Mouse (Mus musculus) right cerebral cortex, postnatal 25 days (tissue): ENCODE measurements around the gene Nr2f2.

Experiments used
- DNase-seq: peaks from one replicate; pipeline ENCODE4 v3.0.0; 2022

Nr2f2 gene

DNA sequence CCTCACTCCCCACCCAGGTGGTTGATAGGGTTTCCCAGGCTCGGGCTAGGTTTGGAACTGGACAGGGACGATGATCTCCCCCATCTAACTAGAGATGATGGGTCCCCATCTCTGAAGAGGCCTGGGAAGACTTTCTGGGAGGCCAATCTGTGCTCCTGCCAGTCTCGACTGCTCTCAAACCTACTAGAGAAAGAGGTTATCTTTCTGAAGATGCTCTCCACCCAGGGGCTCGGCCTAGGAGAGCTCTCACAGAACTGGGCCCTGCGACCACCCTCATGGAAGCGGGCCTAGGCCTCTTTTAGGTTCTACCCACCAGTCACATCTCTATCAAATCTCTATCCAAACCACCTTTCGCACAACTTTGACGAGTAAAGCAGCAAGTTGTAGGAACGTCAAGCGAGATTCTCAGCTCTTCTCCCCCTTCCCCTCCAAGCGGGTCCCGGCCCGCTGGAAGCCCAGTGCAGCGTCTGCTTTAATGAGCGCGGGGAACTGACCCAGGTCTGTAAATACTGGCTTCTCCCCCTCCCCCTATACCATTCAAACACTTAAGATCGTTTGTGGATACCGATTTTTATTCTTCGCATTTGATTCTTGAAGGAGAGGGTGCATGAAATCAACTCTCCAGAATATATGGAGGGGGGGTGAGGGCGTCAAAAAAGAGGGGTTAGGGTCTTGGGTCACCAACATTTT is 16.4 kb downstream of the Nr2f2 start:
- peak; percentile 23 for DNase-seq

DNA sequence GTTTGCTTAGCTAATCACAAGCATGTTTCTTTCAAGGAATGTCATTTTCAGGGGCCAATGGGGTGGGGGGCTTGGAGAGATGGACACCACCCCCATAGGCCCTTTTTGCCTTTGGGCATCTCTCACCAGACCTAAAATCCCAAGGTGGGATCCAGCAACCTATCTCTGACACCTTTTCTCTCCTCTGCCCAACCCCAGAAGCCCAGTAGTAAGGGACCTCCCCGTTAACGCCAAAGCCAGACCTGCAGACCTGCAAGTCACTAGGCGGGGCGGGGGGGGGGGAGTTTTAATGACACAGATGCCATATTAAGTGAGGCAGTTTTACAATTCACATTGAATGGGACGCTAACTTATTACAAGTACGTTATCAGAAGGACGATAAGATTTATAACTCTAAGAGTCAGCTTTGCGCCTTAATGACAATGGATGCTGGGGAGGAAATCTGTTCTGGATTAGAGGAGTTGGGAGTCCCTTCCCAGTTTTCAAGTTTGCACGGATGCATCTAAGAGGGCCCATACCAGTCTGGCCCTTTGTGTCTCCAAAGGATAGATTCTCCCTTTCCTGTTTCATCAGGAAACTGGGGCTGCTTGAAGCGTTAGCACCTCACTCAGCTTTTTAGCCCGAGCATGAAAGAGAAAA is 17.4 kb downstream of the Nr2f2 start:
- peak; percentile 10 for DNase-seq

DNA sequence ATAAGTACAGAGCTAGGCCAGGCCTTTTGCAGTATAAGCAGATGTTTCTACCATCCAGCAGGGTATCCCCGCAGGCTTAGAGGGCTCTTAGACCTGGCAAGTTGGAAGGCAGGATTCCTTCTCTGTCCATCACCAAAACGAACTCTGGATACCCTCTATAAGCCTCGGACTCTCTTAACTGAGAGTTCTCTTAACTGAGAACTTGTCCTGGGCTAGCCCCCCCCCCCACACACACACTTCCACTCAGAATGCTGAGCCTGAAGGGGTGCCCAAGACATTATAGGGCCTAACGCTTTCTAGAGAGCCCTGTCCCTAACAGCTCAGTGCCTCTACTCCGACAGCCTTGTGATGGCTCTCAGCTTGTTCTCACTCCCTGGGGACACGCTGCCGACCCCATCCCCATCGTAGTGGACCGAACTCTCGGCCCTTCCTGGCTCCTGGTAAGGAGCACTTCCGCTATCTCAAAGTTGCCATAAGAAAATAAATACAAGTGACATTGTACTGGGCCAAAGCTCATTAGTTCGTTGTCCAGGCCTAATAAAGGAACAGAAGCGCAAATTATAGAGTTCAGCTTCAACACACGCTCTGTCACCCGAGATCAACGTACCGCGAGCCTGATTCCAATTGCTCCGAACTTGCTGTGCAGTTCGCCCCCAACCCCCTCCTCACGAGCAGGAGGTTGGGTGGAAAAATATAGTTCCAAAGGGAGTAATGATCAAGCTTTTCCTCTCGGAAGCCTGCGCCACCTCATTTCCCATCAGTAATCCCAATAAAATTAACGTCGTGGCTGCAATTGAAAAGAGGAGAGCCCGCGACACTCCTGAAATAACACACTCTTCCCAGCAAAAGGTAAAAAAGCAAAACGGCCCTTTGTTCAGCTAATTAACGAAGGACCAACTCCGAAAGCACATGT is 18.2 kb downstream of the Nr2f2 start:
- DNase-seq: peak; percentile 6

DNA sequence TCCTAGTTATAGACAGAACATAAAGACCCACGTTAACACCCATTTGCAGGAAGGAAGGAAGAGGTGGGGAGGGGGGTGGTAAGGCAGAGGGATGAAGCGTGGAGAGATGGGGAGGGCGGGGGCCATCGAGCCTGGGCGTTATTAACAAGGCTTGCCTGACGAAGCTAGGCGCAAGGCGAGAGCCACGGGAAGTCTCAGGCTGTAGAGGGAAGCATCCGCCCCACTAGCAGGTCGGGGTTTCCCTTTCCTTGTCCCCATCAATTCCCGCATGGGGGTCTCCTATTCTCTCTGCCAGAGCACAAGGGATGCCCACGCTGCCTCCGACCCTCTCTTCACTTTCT is 18.9 kb downstream of the Nr2f2 start:
- DNase-seq: peak; percentile 5

DNA sequence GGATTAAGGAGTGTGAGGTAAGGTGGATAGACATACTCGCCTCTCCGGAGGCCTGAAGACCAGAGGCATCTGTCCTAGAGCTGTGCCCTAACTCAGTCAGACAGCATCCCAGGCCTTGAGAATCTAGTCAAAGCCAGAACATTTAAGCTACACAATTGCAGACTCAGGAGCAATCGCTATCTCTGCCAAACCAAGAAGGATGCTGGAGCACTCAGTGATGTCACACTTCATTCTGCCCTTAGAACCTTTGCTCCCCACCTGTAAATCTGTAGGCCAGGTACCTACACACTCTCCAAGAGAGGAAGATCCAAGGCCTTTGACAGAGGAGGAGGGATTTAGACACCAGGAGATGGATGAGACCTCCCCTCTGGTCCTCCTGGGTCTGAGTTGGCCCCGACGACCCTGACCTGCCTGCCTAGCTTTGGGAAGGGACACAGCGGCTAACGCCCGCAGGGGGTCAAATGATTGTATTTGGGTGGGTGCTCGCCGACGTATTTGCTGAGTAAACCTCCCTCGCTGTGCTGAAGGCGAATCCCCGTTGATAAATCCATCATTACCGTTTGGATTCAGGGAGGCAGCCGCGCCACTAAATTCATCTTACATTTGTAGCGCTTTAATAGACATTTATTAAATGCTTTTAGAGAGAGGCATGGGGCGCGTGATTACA is 19.5 kb downstream of the Nr2f2 start:
- peak; percentile 8 for DNase-seq

DNA sequence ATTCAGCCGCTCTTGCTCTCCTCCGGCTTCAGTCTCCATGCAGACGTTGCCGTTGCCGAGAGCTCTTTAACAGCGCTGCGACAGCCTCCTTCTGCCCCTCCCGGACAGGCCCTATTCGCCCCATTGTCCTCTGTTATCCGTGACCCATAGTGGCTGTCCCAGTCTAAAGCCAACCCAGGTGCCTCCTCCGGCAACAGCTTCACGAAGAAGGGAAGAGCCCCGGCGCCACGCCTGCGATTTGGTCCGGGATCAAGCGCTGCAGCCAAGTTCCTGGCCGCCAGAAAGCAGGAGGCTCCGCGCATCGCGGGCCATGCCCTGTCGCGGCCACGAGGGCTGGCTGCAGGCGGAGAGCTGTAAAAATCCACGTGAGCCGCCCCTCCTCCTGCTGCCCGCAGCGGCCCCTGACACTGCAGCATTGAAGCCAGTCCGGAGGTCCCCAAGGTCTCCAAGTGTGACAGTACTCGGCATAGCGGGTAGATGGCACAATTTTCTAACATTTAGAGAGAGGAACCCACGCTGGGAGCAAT is 20.5 kb downstream of the Nr2f2 start:
- DNase-seq: peak; percentile 56

DNA sequence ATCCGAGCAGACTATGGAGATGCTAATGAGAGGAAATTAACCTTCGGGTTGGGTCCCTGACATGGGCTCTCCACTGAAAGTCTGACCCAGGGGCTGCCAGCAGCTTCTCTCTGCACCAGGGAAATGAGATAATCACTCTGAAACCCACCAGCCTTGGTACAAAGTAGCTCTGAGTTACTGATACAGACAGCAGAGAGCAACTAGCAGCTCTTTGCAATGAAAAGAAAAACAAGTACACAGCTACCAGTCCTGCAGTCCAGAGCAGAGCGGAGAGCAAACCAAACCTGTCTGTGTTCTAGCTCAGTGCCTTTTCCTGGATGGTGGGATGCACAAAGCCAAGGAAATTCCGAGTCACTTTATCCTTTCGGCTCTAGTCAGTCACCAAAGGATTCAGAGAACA is 23.1 kb downstream of the Nr2f2 start:
- no peak for DNase-seq

DNA sequence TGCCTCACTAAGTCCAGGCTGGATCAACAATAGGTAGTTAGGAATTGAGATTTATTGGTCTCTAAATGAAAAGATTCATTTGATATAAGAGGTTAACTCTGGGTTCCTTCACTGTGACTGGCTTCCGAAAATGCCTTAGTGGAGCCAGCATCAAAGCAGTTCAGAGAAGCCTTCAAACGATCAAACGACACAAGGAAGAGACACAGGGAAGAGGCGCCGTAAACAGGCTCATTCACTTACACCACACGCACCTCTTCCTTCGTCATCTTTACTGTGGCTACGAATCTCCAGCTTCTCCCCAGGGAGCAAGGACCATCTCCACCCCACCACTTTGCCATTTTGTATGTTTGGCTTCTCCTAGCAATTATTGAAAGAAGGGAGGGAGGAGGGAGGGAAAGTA is 23.8 kb downstream of the Nr2f2 start:
- no peak for DNase-seq

DNA sequence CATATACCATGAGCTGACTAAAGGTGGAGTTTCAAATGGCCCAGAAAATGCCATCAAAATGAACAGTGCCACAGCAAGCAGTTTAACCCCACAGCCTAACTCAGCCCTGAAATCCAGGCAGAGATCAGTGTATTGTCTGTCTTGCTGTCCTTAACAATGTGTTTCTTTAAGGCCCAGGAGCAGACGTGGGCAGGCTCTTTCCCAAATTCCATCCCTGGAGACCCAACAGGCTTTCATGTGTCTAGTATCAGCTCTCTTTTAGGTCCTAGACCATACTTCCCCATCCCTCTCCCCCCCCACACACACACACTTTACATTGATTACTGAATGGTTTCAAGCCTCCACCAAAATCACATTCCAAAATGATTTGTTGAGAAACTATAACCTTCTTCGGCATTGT is 24.5 kb downstream of the Nr2f2 start:
- DNase-seq: no peak

DNA sequence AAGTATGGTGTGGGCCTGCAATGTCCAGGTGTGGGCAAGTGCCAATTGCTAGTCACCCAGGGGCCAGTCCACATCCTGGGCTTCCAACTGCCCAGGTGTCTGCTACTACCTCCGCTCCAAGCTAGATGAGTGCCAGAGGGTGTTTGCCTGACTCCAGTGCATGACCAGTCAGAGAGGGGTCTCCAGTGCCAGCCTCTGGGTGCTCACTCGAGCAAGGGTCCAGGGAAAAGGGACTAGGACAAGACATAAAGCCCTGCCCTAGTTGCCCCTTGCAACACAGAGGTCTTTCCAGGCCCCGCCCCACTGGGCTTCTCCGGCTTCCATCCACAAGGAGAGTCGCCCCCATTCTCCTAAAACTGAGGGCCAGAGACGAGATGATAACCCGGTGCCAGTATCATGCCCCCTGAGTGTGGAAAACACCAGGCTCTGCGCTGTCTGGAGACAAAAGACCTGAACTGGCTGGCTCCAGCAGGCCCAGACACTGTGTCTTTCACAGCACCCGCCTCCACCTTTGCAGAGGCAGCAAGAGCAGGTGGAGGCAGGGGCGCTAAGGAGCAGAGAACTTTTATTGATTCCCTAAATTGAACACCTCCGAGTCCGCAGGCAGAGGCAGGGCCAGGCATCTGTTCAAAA is 26.4 kb downstream of the Nr2f2 start:
- peak; percentile 7 for DNase-seq

DNA sequence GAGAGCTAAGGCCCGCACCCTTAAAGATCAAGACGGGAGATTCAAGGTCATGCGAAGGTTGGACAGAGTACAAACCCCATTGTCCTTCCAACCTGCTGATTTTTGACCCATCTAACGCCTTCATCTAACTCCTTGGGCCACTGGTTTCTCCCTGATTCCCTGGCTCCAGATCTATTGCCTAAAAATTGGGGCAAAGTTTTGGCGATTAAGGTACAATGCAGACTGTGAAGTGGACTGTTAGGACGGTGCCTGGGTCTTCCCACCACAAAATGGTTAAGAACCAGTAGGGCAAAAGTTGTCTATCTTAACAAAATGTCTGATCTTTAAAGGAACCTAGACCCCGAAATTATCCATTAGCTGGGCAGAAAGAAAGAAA is 28.3 kb downstream of the Nr2f2 start:
- no peak for DNase-seq

DNA sequence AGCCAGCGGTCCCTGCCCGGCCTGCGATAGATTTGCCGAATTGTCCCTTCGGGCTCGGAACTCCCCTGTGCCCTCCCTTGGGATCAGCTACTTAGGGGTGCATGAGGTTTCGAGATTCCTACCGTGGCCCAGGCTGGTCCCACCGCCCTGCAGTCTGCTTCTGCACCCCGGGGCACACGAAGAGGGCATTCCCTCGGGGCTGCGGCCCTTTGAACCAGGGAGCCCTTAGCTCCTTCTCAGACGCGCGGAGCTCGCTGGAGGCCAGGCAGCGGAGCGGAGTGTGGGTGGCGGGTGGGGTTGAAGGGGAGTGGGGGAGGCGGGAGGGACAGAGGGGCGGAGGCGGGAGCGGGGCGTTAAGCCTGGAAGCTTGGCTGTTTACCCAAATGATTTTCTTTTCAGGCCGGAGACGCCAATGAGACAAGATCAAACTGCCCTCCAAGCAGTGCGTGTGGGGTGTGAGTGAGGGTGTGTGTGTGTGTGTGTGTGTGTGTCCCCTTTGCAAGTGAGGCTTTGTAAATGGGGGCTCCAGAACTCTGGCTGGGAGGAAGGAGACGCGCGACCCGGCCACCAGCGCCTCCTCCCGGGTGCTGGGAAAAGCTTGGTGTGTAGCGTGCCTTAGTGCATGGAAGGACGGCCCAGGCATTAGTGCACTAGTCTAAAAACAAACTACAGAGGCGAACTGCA is 28.8 kb downstream of the Nr2f2 start:
- DNase-seq: no peak

DNA sequence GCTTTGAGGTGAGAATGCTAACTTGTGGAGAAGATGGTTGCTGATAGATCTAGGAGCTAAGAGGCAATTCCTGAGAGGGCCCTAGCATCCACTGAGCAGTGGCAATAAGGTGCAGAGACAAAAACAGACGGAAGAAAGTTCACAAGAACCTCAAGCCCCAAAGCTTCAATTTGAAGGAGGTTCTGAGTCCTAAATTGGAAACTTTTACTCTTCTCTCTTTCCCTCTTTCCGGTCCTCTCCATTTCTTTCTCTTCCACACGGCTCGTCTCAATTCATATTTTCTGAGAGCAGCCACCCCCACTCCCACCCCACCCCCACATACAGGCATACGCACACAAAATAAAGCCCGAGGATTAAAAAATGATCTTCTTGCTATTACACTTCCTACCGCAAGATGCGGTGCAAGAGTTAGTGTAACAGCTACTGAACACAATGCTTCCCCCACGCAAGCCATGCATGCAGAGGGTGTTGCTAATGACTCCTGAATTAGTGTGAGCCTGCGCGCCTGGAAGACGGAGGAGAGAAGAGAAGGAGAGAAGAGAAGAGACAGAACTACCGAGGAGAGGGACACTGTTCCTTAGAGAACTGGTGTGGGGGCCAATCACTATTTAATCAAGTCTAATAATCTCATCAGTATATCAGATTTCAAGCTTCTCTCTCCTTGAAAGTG is 29.8 kb downstream of the Nr2f2 start:
- DNase-seq: no peak

DNA sequence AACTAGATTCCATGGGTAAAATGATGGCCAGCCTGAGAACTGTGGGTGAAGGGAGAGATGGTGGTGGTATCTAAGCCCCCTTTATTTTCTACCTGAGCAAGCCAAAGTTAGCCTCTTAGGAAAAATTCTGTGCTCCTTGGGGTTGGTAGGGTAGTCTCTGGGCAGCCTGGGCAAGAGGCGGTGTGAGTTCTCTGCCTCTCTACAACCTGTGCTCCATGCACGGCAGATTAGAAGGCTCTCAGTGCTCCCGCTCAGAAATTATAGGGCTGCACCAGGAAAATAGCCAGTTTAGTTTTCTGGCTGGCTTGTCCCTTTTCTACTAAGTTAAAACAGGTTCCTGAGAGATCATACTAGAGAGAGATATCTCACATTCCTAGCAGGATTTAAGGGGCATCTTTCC is 30.4 kb downstream of the Nr2f2 start:
- DNase-seq: no peak

DNA sequence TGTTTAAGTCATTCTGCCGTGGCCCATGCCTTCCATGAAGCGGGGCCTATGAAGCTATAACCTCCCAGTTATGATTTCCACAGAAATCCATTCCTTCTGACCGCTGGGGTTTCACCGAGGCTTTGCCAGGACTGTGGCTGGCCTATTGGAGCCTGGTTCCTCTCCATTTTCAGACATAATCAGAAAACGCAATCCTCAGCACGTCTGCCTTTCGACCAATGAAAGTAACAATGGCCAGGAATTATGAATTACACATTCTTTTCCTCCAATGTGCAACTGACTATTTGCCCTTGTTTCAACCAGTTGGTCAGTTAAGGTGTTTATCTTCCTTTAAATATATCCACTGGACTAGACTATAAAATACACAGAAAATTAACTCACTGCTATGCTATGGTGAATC is 31.1 kb downstream of the Nr2f2 start:
- DNase-seq: peak; percentile 5

DNA sequence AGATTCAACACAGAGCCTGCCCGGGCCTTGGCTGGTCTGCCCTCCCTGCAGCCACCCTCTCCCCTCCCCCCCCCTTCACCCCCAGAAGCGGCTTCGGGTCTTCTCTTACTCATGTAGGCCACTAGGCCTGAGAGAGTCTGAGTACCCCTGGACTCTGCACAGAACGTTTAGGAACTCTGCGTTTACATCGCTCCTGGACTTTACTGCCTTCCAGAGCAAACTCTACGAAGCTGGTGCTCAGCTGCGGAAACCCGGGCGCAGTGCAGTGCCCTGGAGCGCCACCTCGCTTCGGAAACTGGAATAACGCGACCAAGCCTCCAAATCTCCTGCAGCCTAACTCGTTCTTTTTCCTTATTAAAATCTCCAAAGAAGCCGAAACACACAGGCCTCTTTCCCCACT is 31.7 kb downstream of the Nr2f2 start:
- DNase-seq: peak; percentile 80

DNA sequence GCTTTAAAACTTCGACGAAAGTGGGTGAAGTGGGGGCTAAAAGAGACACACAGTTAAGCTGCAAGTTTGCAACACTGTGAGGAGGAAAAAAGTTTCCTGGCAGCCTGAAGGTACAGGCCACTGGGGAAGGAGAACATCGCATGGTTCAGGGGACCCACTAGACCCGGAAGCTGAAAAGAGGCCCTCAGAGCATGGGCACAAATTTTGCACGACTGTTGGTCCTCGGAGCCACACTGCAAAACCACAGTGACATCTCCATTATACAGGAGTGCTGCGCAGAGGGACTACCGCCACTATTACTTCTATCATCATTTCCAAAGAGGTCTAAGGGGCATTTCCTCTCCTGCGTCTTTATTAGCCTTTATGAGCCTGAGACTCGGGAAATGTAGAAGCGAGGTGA is 32.7 kb downstream of the Nr2f2 start:
- peak; percentile 7 for DNase-seq

DNA sequence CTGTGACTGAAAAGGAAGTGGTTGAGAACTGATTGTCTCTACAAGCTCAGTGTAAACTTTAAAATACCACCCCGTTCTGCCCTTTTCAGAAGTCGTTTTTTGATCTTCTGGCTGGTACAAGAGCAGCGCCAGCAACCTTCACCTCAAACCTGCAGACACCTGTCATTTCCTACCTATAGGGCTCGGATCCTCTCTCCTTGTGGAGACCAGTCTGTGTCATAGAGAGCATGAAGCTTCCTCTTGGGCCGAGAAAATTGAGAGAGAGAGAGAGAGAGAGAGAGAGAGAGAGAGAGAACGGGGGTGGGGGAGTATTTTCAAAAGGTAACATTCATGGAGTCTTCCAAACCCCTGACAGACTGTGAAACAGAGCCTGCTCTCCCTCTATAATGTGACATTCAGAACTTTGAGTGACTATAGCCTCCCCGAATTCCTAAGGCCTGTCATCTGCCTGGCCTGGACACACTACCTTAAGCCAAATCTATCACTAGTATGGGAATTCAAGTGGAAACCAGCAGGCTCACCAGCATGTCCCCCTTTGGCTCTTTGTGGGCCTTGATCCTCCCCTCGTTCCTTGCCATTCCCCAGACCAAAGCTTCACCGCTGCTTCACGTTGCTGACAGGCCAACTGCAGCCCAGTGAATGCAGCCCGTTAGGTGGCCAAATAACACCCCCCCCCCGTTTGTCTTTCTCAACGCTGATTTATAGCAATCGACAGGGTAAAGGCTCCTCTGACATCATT is 33.4 kb downstream of the Nr2f2 start:
- DNase-seq: no peak

DNA sequence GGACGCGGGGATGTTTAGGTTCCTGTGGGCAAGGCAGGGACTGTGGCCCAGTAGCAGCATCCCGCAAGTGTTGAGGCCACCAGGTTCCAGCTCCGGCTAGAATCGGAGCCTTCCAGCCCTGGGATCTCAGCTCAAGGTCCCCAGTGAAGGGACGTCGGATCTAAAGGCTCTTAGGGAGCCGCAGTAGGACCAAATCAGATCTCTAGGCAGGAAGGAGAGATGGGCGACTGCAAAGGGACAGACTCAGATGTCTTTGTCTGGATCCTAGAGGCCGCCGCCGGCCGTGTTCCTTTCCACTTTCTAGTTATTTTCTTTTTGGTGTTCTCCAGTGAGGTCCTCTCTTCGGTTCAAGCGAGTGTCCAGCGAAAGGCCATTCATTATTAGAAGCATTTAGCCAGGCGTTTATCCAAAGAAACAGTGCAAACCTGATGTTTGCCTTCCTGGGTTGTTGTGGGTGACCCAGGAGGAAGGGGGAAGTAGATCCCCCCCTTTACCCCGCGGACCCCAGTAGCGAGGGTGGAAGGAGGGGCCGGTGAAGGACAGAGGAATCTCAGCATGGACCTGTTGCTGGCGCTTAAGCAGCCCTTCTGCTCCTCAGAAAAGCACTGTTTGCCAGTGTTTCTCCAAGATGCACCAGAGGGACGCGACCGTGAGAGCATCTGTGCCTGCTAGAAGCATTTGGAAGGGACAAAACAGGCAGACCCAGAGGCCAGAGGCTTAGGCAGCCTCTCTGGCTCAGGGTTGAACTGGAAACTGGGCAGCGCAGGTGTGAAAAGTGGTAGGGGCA is 34.3 kb downstream of the Nr2f2 start:
- DNase-seq: peak; percentile 9
